Mouse (Mus musculus) fibroblast of lung, adult 2 months (primary cell): ENCODE data around the gene Borcs5.
A peak's percentile ranks its signal among the peaks of the same experiment; 100 is the strongest.

Source experiments
- DNase-seq: peaks from one replicate; pipeline ENCODE4 v3.0.0-alpha.2; 2011; ENCODE audit warnings: low read depth

Borcs5 gene

GRCm38 (mm10) chr6:134626564-134626963 lies 12.7 kb upstream of the Borcs5 start:
- no peak for DNase-seq

- no peak for DNase-seq
Measured at GRCm38 (mm10) chr6:134630447-134630846, 8.9 kb upstream of the Borcs5 start.

DNA sequence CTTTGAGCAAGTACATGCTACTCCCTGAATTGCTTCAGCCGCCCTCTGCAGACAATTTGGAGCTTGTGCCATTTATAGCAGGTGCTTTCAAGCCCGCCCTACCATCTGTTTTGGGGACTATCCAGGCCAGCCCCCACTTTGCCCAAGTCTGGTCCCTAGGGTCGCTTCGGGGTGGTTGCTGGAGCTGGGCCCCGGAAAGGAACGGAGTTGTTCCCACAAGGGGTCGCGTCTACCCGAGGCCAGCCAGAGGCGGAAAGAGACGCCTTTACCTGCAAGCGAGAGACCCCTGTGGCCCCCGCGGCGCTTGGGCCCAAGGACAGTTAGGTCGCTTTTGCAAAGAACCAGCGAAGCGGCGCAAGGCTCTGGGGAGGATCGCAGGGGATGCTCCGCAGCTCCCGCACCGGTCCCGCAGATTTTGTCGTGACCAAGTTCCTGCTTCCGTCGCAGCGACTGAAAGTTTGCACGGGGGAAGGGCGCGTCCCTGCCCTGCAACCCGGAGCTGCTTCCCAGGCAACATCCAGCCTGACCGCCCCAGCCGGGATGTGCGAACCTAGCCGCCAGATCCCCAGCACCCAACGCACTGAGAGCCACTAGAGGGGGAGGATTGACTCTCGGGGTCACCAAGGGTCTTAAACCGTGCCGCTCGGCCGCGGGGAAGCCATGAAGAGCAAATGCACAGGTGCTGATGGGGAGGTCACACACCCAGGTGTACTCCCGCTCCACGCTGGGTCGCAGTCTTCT lies 7.2 kb upstream of the Borcs5 start, which contains the start of gene Mansc1:
TSS of gene Mansc1 (minus strand) at position 542 of the 741 bp plus-strand sequence.
- DNase-seq, result no peak

- DNase-seq, result no peak
Measured at GRCm38 (mm10) chr6:134632756-134633155, 6.6 kb upstream of the Borcs5 start.

DNA sequence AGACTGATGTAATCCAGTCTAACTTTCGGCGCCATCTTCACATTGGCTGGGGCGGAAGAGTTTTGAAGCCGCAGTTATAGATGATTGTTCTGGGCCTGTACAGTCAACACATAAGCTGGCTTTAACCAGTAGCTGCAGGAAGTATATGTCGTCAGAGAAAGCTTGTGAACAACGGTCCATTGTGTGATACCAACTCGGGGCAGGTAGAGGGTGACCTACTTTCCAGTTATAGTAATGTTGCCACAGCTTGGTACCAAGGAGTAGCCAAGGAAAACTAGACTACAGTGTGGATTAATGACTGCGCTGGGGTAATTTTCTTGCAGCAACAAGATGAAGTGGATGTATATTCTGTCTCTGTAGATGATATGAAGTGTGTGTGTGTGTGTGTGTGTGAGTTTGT lies 5.8 kb upstream of the Borcs5 start:
- no peak for DNase-seq

- no peak for DNase-seq
Measured at GRCm38 (mm10) chr6:134636476-134636875, 2.8 kb upstream of the Borcs5 start.

GRCm38 (mm10) chr6:134639900-134640299 lies 590 bp downstream of the Borcs5 start:
- no peak for DNase-seq

DNA sequence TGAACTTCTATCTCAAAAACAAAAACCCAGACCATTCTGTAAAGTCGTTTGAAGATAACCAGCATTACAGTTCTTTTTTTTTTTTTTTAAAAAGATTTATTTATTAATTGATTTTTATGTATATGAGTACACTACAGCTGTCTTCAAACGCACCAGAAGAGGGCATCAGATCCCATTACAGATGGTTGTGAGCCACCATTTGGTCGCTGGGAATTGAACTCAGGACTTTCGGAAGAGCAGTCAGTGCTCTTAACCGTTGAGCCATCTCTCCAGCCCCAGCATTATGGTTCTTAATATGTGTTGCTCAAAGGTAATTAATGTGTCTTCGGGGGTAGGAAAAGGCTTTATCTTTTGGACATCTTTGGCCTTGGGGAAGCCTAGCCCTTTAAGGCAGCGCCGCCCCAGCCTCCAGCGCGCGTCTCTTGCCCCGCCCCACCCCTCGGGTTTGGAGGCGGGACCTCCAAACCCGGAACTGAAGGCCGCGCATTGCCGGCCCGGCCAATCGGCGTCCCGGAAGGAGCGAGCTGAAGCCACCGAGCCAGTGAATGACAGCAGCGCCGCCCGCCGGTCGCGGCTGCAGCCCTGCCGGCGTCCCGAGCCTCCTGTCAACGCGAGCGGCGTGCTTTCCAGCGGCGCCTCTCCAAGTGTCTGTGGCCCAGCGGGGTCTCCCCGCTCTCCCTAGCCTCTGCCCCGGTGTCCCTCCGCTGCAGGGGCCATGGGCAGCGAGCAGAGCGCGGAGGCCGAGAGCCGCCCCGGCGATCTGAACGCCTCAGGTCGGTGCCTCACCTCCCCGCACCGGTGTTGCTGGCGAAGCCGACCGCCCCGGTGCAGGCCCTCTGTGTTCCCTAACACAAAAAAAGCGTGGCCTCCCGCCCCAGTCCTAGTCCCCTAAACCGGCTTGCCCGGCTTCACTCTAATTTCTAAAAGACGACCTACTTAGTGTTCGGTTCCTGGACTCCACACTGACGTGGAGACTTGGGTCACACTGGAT lies 1.5 kb downstream of the Borcs5 start:
- DNase-seq, result peak; percentile 82

- no peak for DNase-seq
Measured at GRCm38 (mm10) chr6:134641738-134642446, 2.6 kb downstream of the Borcs5 start.

DNA sequence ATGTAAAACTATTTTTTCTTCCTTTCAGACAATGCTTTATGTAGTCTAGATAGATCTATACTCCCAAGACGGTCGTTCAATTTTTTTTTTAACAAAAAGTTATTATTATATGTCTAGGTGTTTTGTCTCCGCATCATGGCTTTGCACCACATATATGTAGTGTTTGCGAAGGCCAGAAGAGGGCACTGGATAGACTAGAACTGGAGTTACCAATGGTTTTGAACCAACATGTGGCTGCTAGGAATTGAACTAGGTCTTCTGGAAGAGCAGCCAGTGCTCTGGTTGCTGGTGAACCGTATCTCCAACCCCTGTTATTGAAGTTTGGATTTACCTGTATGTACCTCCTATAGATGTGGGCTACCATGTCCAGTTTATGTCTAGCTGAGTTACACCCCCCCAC lies 4.0 kb downstream of the Borcs5 start:
- no peak for DNase-seq

DNA sequence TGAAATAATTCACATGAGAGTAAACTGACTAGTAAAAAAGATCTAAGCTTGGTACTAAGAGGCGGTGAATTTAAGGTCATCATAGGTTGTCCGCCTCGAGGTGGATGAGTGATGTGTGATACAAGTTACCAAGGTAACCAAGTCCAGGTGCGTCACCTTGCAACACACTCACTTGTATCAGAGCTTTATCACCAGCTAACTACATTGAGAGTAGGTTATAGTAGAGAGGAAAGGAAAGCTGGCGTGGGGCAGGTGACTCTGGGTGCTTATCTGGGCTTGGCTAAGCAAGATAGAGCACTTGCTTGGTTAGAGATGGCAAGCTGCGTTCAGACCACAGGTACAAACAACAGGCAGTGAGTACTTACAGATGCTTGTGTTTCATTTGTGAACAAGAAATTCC lies 7.5 kb downstream of the Borcs5 start:
- DNase-seq, result no peak

GRCm38 (mm10) chr6:134647621-134648020 lies 8.3 kb downstream of the Borcs5 start:
- DNase-seq, result no peak

GRCm38 (mm10) chr6:134648356-134648755 lies 9.0 kb downstream of the Borcs5 start:
- no peak for DNase-seq

GRCm38 (mm10) chr6:134656527-134656926 lies 17.2 kb downstream of the Borcs5 start:
- no peak for DNase-seq

GRCm38 (mm10) chr6:134659108-134659958 lies 20.0 kb downstream of the Borcs5 start:
- no peak for DNase-seq

GRCm38 (mm10) chr6:134660714-134661406 lies 21.6 kb downstream of the Borcs5 start:
- DNase-seq, result no peak

GRCm38 (mm10) chr6:134664573-134664972 lies 25.3 kb downstream of the Borcs5 start:
- no peak for DNase-seq

GRCm38 (mm10) chr6:134665817-134666216 lies 26.5 kb downstream of the Borcs5 start:
- no peak for DNase-seq

- DNase-seq, result no peak
Measured at GRCm38 (mm10) chr6:134668519-134668918, 29.2 kb downstream of the Borcs5 start.

DNA sequence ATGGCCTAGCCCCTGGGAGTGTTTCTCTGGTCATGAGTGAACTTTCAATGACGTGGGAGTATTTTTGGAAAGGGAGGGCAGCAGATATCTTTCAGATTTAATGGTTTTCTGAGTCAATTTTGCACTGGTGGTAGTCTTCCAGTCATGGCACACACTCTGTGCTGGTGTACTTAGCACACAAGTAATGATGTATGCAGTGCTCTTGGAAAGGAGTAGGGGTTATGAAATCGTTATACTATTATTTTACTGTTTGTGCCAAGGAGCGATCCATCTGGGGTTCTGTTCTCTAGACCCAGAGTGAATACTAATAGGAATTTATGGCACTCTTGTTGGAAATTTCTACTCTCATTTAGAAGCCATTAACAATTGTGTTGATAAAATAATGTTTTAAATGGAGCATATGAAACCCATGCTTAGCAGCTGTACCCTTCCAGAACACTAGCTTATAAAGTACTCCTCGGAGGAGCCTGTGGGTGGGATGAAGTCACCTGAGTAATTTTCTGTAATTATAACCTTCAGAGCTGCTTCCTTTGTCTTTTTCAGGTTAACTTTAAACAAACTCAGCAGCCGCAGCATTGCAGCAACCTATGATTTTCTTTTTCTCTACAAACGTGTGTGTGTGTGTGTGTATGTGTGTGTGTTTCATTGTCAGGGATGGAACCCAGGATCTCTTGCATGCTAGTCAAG lies 30.0 kb downstream of the Borcs5 start:
- DNase-seq, result peak; percentile 44
